Mouse (Mus musculus) adrenal gland, adult 18-20 months (tissue): ENCODE measurements around the gene Gm11214. TPM values are rescaled to one million over a fixed set of nuclear protein-coding genes. Genes with fewer than 3 reads are reported as not detected.

ENCODE experiments used
- DNase-seq, 2 experiments: peaks; one replicate each; pipeline ENCODE4 v3.0.0; 2021 to 2022; ENCODE audit warnings: low spot score in 2 of 2
- long read RNA-seq, 2 experiments: library from polyadenylated mRNA; stranded (forward); transcript quantifications; one replicate each; pipeline ENCODE4 v2.0.0; 2021
- total RNA-seq, 2 experiments: library from RNA; stranded (reverse); gene quantifications; 1 replicate in 1 of 2; 2 replicates in 1 of 2; pipeline ENCODE4 v1.2.3; 2021

The Gm11214 gene
- total RNA-seq = not detected
- long read RNA-seq, experiment 1 = 0 reads
- long read RNA-seq, experiment 2 = 0 reads

GRCm38 (mm10) chr4:63663279-63663678 is at the start of gene Gm11214:
Gene Gm11214, minus strand, starts transcription at chr4:63663379.
- DNase-seq = no peak

GRCm38 (mm10) chr4:63711886-63712285 is 48.7 kb upstream of the Gm11214 start:
- DNase-seq = no peak

- DNase-seq = peak in 1 of 2 experiments; percentile 21
Observed at GRCm38 (mm10) chr4:63710431-63711220, 47.4 kb upstream of the Gm11214 start.

DNA sequence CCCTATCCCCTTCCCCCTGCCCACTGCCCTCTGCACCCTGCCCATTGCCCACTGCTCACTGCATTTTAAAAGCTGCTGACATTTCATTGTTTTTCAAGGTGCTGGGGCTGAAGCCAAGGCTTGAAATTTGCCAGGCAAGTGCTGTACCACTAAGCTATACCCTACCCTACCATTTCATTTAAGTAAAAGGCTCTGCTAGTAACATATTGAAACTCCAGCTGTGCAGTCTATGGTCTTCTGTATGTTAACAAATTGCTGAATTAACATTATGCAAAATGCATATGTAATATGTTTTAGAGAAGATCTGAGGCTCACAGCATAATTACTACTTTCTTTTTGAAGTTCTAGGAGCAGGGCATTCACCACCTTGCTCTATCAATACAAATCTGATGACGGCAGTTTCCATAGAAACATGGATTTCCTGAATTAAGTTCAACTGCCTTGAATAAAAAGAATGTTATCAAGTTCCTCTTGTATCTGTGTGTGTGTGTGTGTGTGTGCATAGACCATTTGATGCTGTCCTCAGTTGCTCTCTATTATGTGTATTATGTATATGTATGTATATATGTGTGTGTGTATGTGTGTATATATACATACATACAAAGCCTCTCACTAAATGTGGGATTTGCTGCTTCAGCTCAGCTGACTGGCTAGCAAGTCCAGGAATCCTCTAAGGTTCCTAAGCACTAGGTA is 43.2 kb upstream of the Gm11214 start:
- no peak for DNase-seq

DNA sequence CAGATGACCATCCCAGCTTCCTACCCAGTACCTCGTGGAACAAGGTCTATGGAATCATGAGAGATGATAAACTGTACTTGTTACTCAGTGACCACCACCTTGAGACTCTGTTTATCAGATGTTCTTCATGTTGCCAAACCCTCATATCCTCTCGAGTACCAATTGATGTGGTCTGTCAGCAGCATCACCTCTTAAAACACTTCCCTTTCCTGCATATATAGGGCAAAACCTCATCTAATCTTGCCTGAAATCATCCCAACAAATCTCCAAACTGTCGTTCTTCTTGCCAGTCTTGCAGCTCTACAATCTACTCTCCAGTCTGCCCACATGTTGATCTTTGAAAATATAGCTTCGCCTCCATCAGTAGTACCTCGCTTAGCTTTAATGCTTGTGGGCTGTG is 41.1 kb upstream of the Gm11214 start:
- DNase-seq = no peak

GRCm38 (mm10) chr4:63703686-63704085 is 40.5 kb upstream of the Gm11214 start:
- DNase-seq = no peak

DNA sequence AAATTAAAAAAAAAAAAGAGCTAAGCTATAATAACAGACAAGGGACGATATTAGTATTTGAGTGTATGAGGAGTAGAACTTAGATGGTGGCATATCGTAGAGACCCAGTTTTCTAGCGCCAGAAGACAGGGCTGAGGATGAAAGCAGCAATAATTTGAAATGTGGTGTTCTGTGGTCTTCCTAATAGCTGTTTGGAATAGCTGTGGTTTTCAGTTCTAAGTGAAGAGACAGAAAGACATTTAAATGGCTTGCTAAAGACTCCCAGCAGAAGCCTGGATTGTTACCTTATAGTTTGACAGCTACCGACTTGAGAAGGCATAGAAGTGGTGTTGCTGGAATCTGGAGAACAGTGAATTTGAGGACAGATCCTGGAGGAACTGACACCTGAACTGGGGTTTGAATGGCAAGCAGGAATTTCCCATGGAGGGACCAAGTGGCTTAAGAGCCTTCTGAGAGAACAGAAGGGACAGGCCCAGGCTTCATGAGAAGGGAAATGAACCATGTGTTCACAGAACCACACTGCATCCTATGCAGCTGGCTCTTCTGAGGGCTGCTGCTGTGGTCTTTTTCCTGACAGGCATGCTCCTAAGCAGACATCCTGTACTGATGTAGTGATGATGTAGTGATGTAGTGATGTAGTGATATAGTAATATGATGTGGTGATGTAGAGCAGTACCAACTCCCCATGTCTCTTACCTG is 39.0 kb upstream of the Gm11214 start:
- no peak for DNase-seq

DNA sequence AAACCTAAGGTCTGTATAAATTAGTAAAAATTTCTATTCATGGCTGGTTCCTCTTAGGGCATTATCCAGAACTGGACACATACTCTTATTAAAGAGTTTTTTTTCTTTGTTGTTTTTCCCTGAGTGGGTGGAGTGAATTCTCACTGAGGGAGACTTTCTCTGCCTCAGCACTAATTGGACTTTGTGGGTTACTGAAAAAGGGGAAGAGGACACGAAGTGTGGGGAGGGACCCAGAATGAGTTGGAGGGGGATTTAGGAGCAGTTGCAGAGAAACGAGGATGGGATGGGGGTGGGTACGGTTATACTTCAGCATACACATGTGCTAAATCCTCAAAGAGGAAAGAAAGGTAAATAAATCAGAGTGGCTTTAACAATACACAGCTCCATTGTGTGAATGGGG is 36.6 kb upstream of the Gm11214 start:
- no peak for DNase-seq

- no peak for DNase-seq
Observed at GRCm38 (mm10) chr4:63696921-63697320, 33.7 kb upstream of the Gm11214 start.

- no peak for DNase-seq
Observed at GRCm38 (mm10) chr4:63692351-63692750, 29.2 kb upstream of the Gm11214 start.

- DNase-seq = no peak
Observed at GRCm38 (mm10) chr4:63687429-63687828, 24.2 kb upstream of the Gm11214 start.

GRCm38 (mm10) chr4:63686157-63686556 is 23.0 kb upstream of the Gm11214 start:
- peak in 1 of 2 experiments; percentile 41 for DNase-seq

DNA sequence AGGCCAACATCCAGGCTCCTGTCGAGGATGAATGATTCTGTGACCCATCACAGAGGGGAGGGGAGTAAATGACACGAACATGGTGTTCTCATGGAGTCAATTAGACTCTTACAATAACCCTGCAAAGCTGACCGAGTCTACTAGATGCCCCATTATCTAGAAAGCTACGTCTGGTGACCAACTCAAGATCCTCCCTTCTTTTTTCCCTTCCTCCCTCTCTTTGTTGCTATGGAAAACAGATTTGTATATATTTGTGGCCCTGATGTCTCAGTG is 22.0 kb upstream of the Gm11214 start:
- no peak for DNase-seq

DNA sequence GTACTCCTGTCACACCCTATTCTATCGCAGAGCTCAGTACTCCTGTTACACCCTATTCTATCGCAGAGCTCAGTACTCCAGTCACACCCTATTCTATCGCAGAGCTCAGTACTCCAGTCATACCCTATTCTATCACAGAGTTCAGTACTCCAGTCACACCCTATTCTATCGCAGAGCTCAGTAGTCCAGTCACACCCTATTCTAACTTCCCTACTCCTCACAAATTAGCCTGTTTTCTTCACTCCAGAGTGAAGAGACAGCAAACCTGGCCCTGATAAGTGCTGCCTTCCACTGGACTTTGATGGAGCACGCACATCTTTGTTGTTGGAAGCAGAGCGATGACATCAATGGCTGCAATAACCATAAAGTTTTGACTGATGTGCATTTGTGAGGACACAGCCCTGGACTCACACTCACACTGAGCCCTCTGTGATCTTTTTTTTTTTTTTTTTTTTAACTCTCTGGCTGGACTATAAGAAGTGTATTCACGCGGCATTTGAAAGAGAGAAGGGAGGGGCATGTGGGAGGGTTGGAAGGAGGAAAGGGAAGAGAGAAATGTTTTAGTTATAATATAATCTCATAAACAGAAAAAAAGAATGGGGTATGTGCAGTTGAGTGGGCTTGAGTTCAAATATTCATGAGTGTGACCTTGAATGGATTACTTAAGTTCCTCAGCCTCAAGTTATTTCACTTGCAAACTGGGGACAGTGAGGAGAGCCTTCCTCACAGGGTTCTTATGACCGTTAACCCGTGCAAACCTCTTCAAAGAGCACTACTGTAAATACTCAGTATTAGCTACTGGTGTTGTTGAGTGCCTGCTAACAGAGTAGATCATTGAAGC is 21.5 kb upstream of the Gm11214 start:
- DNase-seq = no peak

DNA sequence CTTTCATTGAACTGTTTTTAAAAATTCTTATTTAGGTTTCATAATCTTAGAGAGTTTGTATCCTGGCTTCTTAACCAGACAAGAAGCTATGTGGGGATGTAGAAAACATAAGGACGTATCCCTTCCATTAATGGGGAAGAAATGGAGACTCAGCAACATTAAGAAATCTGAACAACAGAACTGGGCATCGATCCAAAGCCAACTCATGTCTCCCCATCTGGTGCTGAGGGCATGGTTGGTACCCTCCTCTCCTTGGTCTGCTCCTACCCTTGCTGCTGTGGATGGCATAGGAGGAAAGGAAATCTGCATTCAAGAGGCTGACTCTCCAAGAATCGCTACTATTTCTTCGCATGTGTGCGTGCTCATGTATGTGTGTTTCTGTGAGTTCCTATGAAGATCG is 20.5 kb upstream of the Gm11214 start:
- no peak for DNase-seq

DNA sequence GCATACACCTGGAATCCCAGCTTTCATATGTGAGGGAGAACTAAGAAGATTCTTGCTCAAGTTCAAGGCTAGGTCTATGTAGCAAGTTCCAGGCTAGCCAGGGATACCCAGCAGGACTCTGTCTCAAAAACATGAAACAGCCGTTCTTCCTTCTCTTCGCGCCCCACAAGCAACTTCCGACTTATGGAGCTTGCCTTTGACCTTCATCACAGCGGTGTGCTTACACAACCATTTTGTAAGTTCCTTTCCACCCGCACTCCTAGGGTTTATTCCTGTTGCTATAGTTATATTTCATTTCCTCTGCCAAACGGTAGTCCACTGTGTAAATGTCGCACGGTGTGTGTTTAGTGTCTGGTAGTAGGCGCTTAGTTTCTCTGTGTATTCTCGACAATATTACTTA is 19.9 kb upstream of the Gm11214 start:
- DNase-seq = no peak

- DNase-seq = no peak
Observed at GRCm38 (mm10) chr4:63682441-63682840, 19.3 kb upstream of the Gm11214 start.

GRCm38 (mm10) chr4:63681557-63681956 is 18.4 kb upstream of the Gm11214 start:
- no peak for DNase-seq

- DNase-seq = no peak
Observed at GRCm38 (mm10) chr4:63675128-63675527, 11.9 kb upstream of the Gm11214 start.

DNA sequence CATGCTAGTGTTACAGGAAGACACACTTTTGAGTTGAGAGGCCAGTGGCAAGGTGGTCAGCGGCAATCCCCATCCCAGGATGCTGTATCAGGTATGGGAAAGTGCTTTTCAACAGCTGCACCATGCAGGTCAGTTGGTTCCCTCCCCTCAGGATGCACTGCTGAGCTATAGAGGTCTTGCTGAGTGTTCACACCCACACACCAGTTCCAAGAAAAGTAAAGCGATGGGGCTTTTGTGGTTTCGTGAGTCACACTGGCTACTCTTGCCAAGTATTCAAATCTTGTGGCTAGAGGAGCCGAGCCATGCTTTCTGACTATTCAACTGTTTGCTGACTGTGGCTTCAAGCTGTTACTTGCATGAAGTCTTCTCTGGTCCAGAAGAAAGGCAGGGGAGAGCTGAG is 5.1 kb upstream of the Gm11214 start:
- peak; percentile 16 to 20 for DNase-seq

GRCm38 (mm10) chr4:63665738-63666137 is 2.6 kb upstream of the Gm11214 start:
- DNase-seq = no peak
